Mouse (Mus musculus) gastrocnemius, postnatal 14 days (tissue): ENCODE measurements at regions not wholly inside any gene's neighbourhood (a gene's known extent, or its start where the extent isn't known, plus 50 kb on each side); places are given as distances from the start of the nearest gene placed in this dataset.
"Not testable (repeated sequence)": the region's sequence is repeated elsewhere in the genome, so short reads cannot be mapped to it uniquely, and the experiment has no call there.

ENCODE experiments used
- DNase-seq: peaks from one replicate; pipeline ENCODE4 v3.0.0; 2021; ENCODE audit warnings: mixed read lengths
- intact Hi-C: fragments of 180-260 bp; cut with DNase I; formaldehyde crosslinking; loops from one replicate; pipeline ENCODE4 v1.15.1; 2025; ENCODE audit warnings: low total_unique reads

DNA sequence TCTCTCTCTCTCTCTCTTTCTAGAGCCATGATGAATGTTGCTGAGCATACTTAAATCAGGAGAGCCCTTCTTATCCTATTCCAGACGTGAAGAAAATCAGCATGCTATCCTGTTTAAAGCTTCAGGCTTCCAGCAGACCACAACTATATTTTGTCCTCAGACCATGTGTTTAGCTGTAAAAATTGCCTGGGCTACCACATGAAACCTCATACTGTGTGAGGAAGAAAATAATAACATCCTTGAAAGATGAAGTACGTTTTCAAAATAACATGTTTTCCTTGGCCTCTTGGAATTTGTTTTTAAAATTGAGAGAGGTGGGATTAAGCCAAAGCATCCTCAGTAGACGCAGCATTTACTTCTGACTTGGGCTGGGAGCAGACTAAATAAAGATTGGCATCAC, 168.3 kb upstream of the Fam3c start:
- DNase-seq: no peak
- intact Hi-C loops: no loop called here

DNA sequence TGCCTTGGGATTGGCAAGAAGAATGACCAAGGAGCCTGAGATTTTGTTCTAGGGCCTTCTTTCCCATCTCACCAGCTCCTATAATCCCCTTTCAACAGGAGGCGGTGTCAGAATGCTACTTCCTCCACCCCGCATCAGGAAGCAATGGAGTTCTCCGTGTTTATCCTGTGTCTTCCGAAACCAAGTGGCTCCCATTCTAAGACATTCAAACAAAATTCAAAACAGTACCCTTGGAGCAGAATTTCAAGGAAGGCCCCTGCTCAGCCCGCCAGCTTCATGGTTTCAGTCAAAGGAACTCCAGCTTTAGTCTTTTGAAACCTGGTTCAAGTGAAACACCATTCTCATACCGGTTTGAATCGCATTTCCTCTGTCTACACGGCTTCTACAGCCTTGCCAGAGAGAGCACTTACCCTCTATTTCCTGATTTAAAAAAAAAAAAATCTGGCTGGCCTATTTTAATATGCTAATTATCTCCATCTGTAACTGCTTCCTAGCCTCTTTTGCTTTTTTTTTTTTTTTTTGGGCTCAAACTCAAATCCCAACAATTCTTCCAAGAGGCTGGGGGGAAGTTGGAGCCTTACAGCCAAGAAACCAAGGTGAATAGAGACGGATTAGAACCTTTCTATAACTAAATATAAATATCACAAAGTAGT, 167.7 kb upstream of the Fam3c start:
- no peak for DNase-seq
- intact Hi-C loops: no loop called here

DNA sequence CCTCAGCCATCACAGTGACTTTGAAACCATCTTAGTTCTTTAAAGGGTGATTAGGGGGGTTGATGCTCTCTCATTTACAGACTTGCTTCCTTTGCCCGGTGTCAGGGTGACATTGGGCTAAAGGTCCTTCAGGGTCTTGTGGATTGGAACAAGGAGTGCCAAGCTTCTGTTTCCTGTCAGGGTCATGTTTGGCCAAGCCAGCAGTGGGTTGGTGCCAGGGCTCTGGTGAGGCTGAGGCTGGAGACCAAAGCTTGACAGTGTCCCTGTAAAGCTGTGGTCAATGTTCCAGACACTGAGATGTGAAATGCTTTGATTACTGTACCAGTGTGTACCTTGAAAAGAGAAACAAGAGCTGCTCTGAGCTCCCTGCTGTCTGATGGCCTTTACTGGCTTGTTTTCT, 150.8 kb upstream of the Fam3c start:
- intact Hi-C loops: no loop called here
- DNase-seq: no peak

DNA sequence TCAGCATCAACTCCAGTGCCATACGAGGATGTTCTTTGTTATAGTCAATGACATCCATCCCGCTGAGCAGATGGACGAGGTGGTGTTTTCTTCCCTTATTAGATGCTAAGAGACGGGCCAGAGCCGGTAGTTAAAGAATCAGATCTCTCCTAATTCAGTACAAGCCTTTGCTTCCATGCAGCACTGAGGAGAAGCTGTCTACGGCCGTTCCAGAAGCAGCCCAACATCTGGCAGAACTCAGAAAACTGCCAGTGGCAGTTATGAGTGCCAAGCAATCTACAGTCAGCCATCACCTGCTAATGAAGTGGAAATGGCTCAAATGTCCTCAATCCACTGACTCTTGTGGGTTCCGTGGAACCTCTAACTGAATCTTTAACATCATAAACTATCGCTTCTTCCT, 141.3 kb upstream of the Fam3c start:
- no peak for DNase-seq
- intact Hi-C loops: loop anchor here (5.0 kb wide), 1 partner anchor 375 kb away; no protein-coding TSS in a partner anchor

DNA sequence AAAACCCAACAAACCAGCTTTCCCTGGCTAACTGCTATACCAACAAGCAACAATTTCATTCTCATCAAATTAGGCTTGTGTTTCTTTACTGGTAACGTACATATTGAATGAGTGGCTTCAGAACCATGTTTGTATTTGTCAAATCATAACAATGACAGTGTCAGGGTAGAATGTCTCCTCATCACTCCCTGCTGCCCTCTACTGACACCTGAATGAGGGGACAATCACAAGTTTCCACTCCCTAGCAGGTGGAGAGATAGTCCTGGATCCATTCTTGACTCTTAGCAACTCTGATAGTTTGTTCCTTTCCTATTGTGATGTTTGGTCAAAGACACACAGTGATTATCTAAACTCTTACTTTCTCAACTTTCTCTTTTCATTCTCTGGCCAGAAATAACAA, 140.4 kb upstream of the Fam3c start:
- no peak for DNase-seq
- intact Hi-C loops: loop anchor here (5.0 kb wide), 1 partner anchor 374 kb away; no protein-coding TSS in a partner anchor

DNA sequence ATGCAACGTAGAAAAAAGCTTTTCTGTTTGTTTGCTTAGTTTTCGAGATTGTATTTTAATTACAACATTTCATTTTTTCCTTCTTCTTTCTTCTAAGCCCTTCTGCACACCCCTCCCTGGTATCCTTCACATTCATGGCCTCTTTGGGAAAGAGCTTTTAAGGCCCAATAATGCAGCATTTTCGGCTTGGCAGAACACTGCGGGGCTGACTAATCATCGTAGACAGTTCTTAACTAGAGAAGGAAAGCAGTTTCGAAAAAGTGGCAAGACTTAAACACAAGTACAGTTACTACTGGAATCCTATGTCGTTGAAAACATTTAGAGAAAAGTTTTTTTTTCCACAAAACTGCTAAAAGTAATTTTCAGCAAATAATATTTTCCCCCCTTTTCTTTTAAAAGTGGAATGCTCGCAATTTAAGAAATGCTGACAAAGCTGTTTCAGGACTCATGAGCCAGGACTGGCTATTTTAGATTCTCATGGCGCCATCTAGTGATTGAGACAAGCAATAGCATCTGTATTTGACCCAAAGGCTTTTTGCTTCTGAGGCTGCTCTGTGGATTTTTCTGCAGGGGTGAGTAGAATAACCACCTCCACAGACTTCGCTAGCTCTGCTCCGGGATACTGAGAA, 137.7 kb upstream of the Fam3c start:
- DNase-seq: no peak

DNA sequence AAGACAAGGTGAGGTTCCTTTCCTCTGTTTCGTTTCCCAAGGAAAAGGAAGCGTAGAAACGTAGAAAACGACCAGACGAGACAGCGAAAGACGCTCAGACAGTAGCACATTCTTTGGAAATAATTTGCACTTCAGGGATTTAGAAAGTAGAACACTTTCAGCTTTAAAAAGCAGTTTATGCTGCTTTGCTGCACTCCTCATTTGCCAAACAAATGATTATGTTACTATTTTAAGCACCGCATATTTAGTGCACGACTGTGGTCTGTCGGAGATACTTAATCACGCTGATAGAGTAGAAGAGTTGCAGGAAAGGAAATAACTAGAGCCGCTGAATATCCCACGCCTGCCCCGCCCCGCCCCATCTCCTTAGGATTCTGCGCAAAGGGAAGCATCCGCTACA, 136.9 kb upstream of the Fam3c start:
- intact Hi-C loops: loop anchor here (5.0 kb wide), 1 partner anchor 166 kb away; no protein-coding TSS in a partner anchor
- no peak for DNase-seq

More for the DNA sequence above, 137.7 kb upstream of the Fam3c start:
- intact Hi-C loops: loop anchor here (5.0 kb wide), 1 partner anchor 166 kb away; no protein-coding TSS in a partner anchor

DNA sequence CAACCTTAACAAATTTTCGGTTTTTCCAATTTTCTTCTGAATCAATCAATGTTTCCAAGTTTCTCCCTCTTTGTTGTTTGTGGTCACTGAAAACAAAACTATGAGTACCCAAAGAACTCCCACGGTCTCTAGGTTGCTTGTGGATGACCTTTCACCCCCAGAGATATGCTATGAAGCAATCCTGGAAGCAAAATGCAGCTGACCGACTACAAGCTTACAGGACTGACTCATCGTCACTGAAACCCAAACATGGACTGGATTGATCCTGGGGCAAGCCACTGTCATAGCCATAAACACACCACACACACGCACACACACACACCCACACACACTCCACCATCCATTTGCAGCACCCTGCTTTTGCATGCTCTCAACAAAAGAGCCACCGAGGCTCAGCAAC, 134.7 kb upstream of the Fam3c start:
- no peak for DNase-seq
- intact Hi-C loops: loop anchor here (5.0 kb wide), 1 partner anchor 163 kb away; no protein-coding TSS in a partner anchor

DNA sequence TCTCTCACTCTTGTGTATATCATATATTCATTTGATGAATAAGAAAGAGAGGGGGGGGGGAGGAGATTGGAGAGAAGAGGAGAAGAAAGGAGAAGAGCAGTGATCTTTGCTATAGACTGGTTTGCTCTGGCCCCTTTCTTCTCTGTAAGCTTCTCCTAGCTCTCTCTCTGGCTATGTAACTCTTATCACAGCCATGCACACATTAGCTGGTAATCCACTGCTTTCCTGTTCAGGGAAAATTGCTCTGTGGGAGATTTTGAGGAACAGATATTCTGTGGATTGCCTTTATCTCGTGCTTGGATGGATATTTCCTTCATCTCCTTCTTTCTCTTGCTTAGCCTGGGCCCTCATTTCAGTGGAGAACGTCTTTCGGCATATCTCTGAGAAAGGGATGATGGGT, 131.4 kb upstream of the Fam3c start:
- intact Hi-C loops: no loop called here
- DNase-seq: no peak

DNA sequence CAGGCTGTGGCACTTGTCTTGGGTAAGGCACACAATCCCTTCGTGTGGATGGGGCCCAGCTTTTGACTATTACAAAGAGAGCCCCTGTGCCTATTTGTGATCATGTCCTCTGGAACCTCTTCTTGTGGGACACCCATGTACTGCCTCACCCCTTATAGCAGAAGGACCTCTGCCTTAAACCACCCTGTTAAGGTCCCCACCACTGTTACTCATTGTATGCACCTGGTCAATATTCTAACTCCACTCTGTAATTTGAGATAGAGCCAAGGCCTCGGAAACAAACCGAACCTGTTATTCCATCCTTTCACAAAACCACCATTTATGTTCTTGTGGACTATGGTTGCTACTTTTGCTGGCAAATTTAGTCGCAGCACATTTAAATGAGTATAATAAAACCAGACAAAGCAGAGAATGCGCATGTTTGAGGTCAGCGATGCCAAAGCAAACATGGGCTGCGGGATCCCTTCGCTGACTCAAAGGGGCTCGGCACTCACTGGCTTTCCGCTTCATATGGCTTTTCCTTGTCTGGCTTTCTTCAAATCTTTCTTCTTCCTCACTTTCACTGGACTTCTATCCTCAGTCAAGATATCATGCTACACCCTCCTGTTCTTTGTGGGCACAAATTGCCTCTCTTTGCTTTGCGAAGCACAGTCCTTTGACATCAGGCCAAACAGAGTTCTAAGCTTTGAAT, 129.9 kb upstream of the Fam3c start:
- no peak for DNase-seq
- intact Hi-C loops: no loop called here

DNA sequence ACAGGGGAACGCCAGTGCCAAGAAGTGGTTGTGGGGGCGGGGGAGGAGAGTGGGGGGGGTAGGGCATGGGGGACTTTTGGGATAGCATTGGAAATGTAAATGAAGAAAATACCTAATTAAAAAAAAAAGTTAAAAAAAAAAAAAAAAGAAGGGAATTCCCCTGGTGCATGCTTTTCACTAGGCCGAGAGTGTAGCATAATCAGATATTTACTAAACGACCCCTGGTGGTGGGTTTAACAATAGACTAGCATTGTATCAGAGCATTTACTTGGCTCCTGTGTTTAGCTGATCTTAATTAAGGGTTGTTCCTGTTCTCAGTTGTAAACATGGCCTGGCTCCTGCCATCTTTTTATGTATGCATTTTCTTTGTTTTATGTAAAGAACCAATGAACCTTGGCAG, 126.2 kb upstream of the Fam3c start:
- intact Hi-C loops, DNase-seq: not testable (repeated sequence)

DNA sequence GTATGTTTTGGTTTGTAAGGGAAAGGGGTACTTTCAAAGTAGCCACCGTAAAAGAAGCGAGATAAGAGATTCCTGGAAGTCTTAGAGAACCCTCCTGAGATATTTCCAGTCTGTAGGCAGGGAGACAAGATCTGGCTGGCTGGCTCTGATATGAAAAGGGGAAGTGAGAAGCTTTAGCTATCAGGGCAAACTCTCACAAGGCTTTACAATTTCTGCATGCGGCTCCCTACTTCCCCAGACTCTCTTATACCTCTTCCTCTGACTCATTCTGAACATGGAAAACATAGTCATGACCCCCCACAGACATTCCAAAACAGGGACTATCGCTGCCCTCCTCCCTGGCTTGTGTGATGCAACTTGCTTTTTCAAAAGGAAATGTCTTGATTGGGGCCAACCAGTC, 118.6 kb upstream of the Fam3c start:
- intact Hi-C loops: no loop called here
- no peak for DNase-seq

DNA sequence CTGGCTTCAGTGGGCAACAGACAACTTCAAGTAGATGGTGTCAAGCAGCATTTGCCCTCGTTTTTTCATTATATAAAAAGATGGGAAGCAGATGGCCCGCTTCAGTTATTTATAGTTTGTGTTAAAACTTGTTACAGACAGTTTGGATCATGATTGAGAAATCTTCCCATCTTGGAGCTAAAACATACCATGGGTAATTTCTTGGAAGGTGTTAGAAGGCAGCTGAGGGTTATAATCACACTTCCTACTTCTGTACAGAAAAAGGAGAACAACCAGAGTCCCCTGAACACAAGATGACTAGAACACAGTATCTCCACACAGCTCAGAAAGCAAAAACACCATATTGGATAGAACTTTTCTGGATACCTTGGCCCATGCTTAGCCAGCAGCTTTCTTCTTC, 118.0 kb upstream of the Fam3c start:
- no peak for DNase-seq
- intact Hi-C loops: no loop called here

DNA sequence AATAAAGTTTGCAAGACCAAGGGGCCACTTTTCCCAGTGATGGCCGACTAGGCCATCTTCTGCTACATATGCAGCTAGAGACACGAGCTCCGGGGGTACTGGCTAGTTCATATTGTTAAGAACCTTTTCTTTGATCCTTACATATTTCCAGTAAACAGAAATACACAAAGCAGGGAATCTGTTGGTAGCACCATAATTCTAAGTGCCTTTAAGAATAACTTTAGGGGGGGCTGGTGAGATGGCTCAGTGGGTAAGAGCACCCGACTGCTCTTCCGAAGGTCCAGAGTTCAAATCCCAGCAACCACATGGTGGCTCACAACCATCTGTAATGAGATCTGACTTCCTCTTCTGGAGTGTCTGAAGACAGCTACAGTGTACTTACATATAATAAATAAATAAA, 116.4 kb upstream of the Fam3c start:
- intact Hi-C loops: not testable (repeated sequence)

DNA sequence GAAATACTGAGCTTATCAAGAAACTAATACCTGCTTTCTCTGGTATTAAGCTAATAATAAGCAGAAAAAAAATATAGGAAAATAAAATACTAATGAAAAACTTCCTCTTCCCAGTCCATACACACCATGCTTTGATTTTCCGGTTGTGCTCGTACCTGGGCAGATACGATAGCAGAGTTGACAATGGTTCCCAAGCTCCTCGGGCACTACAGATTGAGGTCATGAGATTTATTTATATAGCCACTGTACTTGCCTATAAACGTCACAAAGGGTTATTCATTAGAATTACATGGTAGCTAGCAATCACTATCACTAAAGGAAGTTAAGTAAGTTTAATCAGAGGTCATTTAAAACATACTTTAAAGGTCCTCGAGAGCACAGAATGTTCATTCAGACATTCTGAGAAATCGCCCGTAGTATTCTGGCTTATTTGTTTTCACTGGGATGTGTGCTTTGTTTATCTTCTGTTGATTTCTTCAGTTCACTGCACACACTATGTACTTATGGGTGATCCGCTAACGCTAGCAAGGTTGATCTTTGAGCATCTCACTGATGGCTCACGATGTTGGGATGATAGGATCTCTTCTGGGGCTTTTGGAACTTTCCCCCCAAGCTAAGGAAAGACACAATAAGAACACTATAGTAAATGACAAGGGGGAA, 111.4 kb upstream of the Fam3c start:
- intact Hi-C loops: no loop called here
- DNase-seq: no peak

More for the DNA sequence above, 116.4 kb upstream of the Fam3c start:
- DNase-seq: not testable (repeated sequence)

DNA sequence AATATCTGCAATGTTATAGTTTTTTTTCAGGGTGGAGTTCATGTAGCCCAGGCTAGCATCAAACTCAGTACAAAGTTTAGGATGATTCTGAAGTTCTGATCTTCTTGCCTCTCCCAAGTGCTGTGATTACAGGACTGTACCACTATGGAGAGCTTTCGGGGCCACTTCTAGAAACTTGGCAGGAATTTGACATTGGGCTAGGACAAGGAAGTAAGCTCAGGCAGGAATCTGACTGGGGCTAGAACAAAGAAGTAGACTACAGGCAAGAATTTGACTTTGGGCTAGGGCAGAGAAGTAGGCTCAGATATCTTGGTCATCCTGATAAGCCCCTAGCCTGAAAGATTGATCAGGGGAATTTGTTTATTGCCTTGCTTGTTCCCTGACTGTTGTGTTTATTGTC, 109.9 kb upstream of the Fam3c start:
- intact Hi-C loops: no loop called here
- no peak for DNase-seq

DNA sequence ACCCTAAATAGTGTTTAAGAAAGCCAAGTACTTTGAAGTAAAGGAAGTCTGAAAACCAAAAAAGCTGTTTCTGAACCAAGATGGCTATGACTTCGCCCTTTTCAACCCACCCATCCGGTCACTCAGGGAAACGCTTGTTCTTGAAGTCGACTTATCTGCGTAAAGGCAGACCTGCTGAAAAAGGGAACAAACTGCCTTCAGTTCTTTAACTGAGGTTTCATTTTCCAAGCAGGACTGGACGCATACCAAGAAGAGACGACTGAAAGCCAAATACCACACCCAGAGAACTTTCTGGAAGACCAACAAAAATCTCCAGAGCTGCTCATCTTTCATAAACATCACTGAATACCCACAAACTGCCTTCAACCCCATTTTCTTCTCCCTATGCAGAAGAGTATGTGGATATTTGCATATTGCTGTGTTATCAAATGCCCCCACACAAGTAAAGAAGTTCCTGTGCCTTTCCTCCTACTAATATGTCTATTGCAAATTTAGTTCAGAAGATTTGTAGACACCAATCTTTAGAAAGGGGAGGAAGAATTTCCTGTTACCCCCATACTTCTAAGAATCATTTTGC, 103.5 kb upstream of the Fam3c start:
- no peak for DNase-seq
- intact Hi-C loops: no loop called here

DNA sequence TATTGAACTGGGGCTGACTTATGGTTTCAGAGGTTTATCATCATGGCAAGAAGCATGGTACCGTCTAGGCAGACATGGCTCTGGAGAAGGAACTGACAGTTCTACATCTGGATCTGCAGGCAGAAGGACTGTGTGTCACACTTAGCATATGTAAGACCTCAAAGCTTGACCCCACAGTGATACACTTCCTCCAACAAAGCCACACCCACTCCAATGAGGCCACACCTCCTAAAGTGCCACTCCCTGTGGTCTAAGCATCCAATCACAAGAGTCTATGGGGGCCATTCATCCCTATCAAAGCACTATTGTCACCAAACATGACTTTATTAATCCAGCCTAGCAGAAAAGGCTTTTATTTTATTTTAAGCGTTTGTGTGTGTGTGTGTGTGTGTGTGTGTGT, 96.2 kb upstream of the Fam3c start:
- no peak for DNase-seq

DNA sequence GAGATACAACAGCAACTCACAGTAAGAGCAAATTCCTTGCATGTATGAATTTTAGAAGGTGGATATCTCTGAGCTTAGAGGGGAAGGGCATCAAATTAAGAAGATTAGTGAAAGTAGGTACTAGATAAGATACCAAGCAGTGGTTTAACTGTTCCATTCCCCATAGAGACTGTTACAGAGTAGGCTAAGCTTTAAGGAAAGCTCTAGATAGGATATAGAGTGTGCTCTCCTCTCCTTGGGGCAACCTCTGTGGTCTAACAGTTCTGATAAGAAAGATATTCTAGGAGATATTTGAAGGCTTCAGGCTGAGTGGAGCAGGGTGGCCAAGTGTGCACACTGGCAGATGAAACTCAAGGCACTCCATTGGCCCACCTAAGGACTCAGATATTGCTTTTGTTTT, 94.5 kb upstream of the Fam3c start:
- intact Hi-C loops: no loop called here
- DNase-seq: no peak

More for the DNA sequence above, 96.2 kb upstream of the Fam3c start:
- intact Hi-C loops: no loop called here

DNA sequence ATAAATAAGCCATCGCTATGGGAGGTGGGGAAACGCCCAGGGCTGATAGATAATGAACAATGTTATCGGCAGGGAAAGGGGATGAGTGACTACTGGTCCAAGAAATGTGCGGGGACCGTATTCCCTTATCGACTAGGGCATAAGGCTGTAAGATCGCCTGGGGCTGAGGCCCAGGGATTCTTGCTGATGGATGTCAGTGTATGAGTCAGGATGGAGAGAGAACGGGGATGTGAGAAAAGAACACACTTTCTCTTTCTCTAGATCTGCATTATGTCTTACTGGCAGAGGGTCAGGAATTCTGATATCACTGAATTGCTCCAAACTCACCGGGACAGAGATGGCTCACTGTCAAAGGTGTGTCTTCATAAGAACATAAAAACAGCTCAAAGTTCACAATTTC, 92.9 kb upstream of the Fam3c start:
- intact Hi-C loops: no loop called here
- DNase-seq: no peak
